Mouse (Mus musculus) liver, adult (tissue): Measurements from ENCODE around the gene Rab3ip.
A peak's percentile ranks its signal among the peaks of the same experiment; 100 is the strongest.

Experiments
- GATA4 ChIP-seq: IDR thresholded peaks from 2 replicates; pipeline ENCODE4 v1.6.1; 2014; ENCODE audit warnings: mild to moderate bottlenecking, low read length; ENCODE audit not compliant: insufficient replicate concordance

Rab3ip gene

GRCm38 (mm10) chr10:116950009-116950769 lies at the start of gene Rab3ip:
TSS of gene Rab3ip (minus strand) at chr10:116950769.
- peak; percentile 7; the same call in 1 of the 2 replicates for TF ChIP-seq GATA4

GRCm38 (mm10) chr10:116998716-116999455 lies 48.3 kb upstream of the Rab3ip start:
- TF ChIP-seq GATA4 = no peak

GRCm38 (mm10) chr10:116996236-116996600 lies 45.6 kb upstream of the Rab3ip start:
- TF ChIP-seq GATA4 = peak; percentile 27; the same call in 1 of the 2 replicates

GRCm38 (mm10) chr10:116995584-116996235 lies 45.1 kb upstream of the Rab3ip start:
- TF ChIP-seq GATA4 = no peak

GRCm38 (mm10) chr10:116995162-116995561 lies 44.6 kb upstream of the Rab3ip start:
- no peak for TF ChIP-seq GATA4

- TF ChIP-seq GATA4 = no peak
Observed at GRCm38 (mm10) chr10:116993971-116994370, 43.4 kb upstream of the Rab3ip start.

- TF ChIP-seq GATA4 = no peak
Observed at GRCm38 (mm10) chr10:116986264-116987082, 35.9 kb upstream of the Rab3ip start, which contains the start of gene Best3. TSS of gene Best3 (plus strand) at chr10:116986314.

GRCm38 (mm10) chr10:116984836-116985235 lies 34.3 kb upstream of the Rab3ip start:
- TF ChIP-seq GATA4 = no peak

- TF ChIP-seq GATA4 = no peak
Observed at GRCm38 (mm10) chr10:116982526-116982925, 32.0 kb upstream of the Rab3ip start.

GRCm38 (mm10) chr10:116980888-116981287 lies 30.3 kb upstream of the Rab3ip start:
- TF ChIP-seq GATA4 = no peak

- TF ChIP-seq GATA4 = no peak
Observed at GRCm38 (mm10) chr10:116980273-116980672, 29.7 kb upstream of the Rab3ip start.

- TF ChIP-seq GATA4 = no peak
Observed at GRCm38 (mm10) chr10:116978841-116979240, 28.3 kb upstream of the Rab3ip start.

GRCm38 (mm10) chr10:116977858-116978257 lies 27.3 kb upstream of the Rab3ip start:
- TF ChIP-seq GATA4 = no peak

- TF ChIP-seq GATA4 = no peak
Observed at GRCm38 (mm10) chr10:116977455-116977854, 26.9 kb upstream of the Rab3ip start.

- no peak for TF ChIP-seq GATA4
Observed at GRCm38 (mm10) chr10:116972509-116972908, 21.9 kb upstream of the Rab3ip start, which contains the start of gene Gm10271. TSS of gene Gm10271 (minus strand) at chr10:116972609.
